Comparison of ENCODE assay signal across 9 mouse cellular contexts in the genomic region with DNA sequence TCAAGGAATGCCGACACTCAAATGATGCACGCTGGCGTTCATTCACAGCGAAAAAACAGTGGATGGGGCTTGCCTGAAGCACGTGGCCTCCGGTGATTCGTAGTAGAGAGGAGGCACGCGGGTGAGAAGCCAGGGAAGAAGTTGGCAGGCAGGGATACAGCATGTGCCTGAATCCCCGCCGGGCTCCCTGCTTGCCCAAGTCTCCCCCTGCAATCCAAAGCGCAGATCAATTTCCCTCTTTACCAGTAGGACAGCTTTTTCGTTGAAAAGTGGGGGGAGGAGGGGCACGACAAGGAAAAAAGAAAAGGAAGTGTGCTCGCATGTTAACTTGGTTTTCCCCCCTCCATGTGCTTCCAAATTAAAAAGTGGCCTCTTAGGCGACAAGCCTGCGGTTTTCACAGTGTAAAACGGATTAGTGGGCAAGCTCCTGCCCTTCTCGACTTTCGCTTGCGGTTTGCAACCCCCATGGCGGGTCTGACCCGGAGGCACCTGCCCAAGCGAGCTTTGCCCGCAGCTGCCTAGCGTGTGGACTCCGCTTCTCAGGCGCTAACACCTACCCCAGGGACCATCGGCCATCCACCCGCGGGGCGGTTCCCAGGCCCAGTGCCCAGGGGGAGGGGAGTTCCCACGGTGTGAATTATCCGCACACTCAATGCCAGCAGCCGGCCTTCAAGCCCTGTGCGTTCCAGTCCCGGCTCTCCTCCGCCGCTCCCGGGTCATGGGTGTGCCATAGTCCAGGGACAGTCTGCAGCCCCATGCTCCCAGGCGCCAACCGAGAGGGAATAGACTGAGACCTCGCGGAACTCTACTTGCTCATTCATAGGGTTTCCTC. TPM values are rescaled to one million over a fixed set of nuclear protein-coding genes. Genes with fewer than 3 reads are reported as not detected.
A peak's percentile ranks its signal among the peaks of the same experiment; 100 is the strongest.
DNase-seq lines count a peak whose midpoint lies in the region; ATAC-seq and TF ChIP-seq lines count a peak whose summit lies in the region.
"Had no signal": no experiment of that assay in that cellular context is flagged by ENCODE, and none has a peak within 500 bp of the region (broad histone marks: within the 10 kb centered on the region; RNA-seq: fewer than 3 reads in every experiment).

No protein-coding gene starts in this region.

- H3K79me2 ChIP-seq in heart, adult 2 months (replicated peaks; ENCODE audit: control insufficient read depth, insufficient read depth, low read length): no peaks in the 10 kb centered on the region

- H3K4me1 ChIP-seq in heart, adult 2 months (ENCODE audit: control insufficient read depth, insufficient read depth, low read length): peaks cover 1% of the 10 kb centered on the region; the same call in 1 of the 2 replicates
- peaks cover 17% of the 10 kb centered on the region; the same call in 1 of the 2 replicates for H3K4me1 ChIP-seq in lung, embryonic 16.5 days (replicated peaks; ENCODE audit: control insufficient read depth, insufficient read depth, low read length)

- TF ChIP-seq CTCF in heart, adult 2 months (IDR thresholded peaks at IDR 0.05): 0 out of 2 replicates have a peak, but pooled peaks have one; percentile 6

- peak overlapping the region; percentile 97 for H3K27ac ChIP-seq in heart, adult 2 months
- H3K27ac ChIP-seq in lung, embryonic 16.5 days (ENCODE audit: low read length): peak overlapping the region; percentile 52

- TF ChIP-seq EP300 in heart, adult 2 months (IDR thresholded peaks at IDR 0.05; ENCODE audit: insufficient read depth, low read depth, low read length): no peak

- peak overlapping the region; percentile 58 for H3K9ac ChIP-seq in heart, adult 2 months (ENCODE audit: low read depth, low read length)
- peak overlapping the region; percentile 67 for H3K9ac ChIP-seq in lung, embryonic 16.5 days (ENCODE audit: low read length)

- peak; percentile 43 for DNase-seq in right cerebral cortex, adult 18-20 months
- DNase-seq in right cerebral cortex, postnatal 25 days: no peak
- DNase-seq in embryo, embryonic 10.5 days (ENCODE audit: low spot score): peak; percentile 81
- DNase-seq in heart, adult 2 months: peak; percentile 76 to 81
- DNase-seq in kidney, adult 18-20 months: peak; percentile 85
- peak; percentile 48 for DNase-seq in ovary, postnatal 10 days (ENCODE audit: low spot score)
- peak; percentile 43 for DNase-seq in urinary bladder, postnatal 25 days (ENCODE audit: low spot score)

- peak overlapping the region; percentile 83 for H3K4me3 ChIP-seq in heart, adult 2 months
- H3K4me3 ChIP-seq in lung, embryonic 16.5 days (ENCODE audit: low read length): peak overlapping the region; percentile 65

- no peaks in the 10 kb centered on the region for H3K27me3 ChIP-seq in heart, adult 2 months (ENCODE audit: control insufficient read depth, insufficient read depth, low read length)
- no peaks in the 10 kb centered on the region for H3K27me3 ChIP-seq in lung, embryonic 16.5 days (ENCODE audit: control insufficient read depth, insufficient read depth, low read depth, low read length)

- intact Hi-C loops in heart, adult 2 months (cut with DNase I): loop anchor here (2.0 to 10.0 kb wide), 5 partner anchors 174 to 741 kb away; partner anchors contain the start of genes Bmi1 and Dnajc1

- no peaks in the 10 kb centered on the region for H3K9me3 ChIP-seq in lung, embryonic 16.5 days (ENCODE audit: control insufficient read depth, low read length)

- 0 out of 2 replicates have a peak, but pooled peaks have one; percentile 4 for TF ChIP-seq POLR2A in heart, adult 2 months (IDR thresholded peaks at IDR 0.05; ENCODE audit: insufficient read depth, low read depth, low read length)

- H3K4me2 ChIP-seq in lung, embryonic 16.5 days (ENCODE audit: low read depth, low read length): peak overlapping the region; percentile 98

- under 1% methylated on average over 44 of the region's 44 CpGs for WGBS in heart, adult 2 months
- WGBS in lung, embryonic 16.5 days: under 1% methylated on average over 44 of the region's 44 CpGs

- no peaks in the 10 kb centered on the region for H3K36me3 ChIP-seq in heart, adult 2 months (ENCODE audit: control insufficient read depth, insufficient read depth, low read length)
- H3K36me3 ChIP-seq in lung, embryonic 16.5 days (ENCODE audit: control insufficient read depth, insufficient read depth, low read length): no peaks in the 10 kb centered on the region

- ATAC-seq in lung, embryonic 16.5 days (ENCODE audit: low read depth): no peak

RNA-seq across cellular contexts. Expression of gene A930004D18Rik, which starts 11.2 kb away (rescaled TPM):
- total RNA-seq in heart, adult 2 months (2021): 1 to 10 TPM; 3.4 to 4.5 TPM
- 2.2 and 3.9 TPM in 2 replicates for polyA plus RNA-seq in heart, adult 2 months (2012; rRNA removed)
- 12.1 and 13.1 TPM in 2 replicates for polyA plus RNA-seq in lung, embryonic 16.5 days (2015; fragmentation: Nextera tagmentation; extraction: Ambion mirVana)

RNA-seq across cellular contexts. Expression of gene Skida1, which starts 22.5 kb away (rescaled TPM):
- 1 to 10 TPM; 1.7 to 4.5 TPM for total RNA-seq in heart, adult 2 months (2021)
- polyA plus RNA-seq in heart, adult 2 months (2012; rRNA removed): 2.0 and 3.7 TPM in 2 replicates
- polyA plus RNA-seq in lung, embryonic 16.5 days (2015; fragmentation: Nextera tagmentation; extraction: Ambion mirVana): 5.1 and 5.5 TPM in 2 replicates

RNA-seq across cellular contexts. Expression of gene Mllt10, which starts 28.7 kb away (rescaled TPM):
- 10 to 100 TPM; 32.5 to 32.8 TPM for total RNA-seq in heart, adult 2 months (2021)
- polyA plus RNA-seq in heart, adult 2 months (2012; rRNA removed): 20.6 and 23.3 TPM in 2 replicates
- 56.1 and 57.9 TPM in 2 replicates for polyA plus RNA-seq in lung, embryonic 16.5 days (2015; fragmentation: Nextera tagmentation; extraction: Ambion mirVana)

RNA-seq across cellular contexts. Expression of gene H2al2a, which starts 29.6 kb away (rescaled TPM):
- not detected for total RNA-seq in heart, adult 2 months (2021)
- 0.51 TPM in 1 of 2 replicates, not detected in the other for polyA plus RNA-seq in heart, adult 2 months (2012; rRNA removed)
- not detected in 2 replicates for polyA plus RNA-seq in lung, embryonic 16.5 days (2015; fragmentation: Nextera tagmentation; extraction: Ambion mirVana)
- total RNA-seq: adrenal gland, postnatal 4 days had no signal
